Mouse (Mus musculus) regulatory T cell (primary cell): ENCODE measurements around the gene Rab40b.
"Not testable (repeated sequence)": the region's sequence is repeated elsewhere in the genome, so short reads cannot be mapped to it uniquely, and the experiment has no call there.

Experiments used
- in situ Hi-C: fragments of 300-600 bp; cut with MboI, MseI; formaldehyde crosslinking; loops from one replicate; pipeline ENCODE4 v1.15.1; 2025; ENCODE audit warnings: high pct_unique_total_duplicates

Gene Rab40b

GRCm38 (mm10) chr11:121368731-121369130 is 19.3 kb downstream of the Rab40b start:
- in situ Hi-C loops, result loop anchor here (5.0 kb wide), 2 partner anchors 39 to 84 kb away; partner anchors contain the start of gene Tbcd

- in situ Hi-C loops, result loop anchor here (5.0 kb wide), 2 partner anchors 40 to 85 kb away; partner anchors contain the start of gene Tbcd
Measured at GRCm38 (mm10) chr11:121367170-121367707, 20.8 kb downstream of the Rab40b start.

- in situ Hi-C loops, result no loop called here
Measured at GRCm38 (mm10) chr11:121362212-121362611, 25.8 kb downstream of the Rab40b start.

- in situ Hi-C loops, result no loop called here
Measured at GRCm38 (mm10) chr11:121354091-121354707, 33.9 kb downstream of the Rab40b start, which contains the start of gene Wdr45b. Gene Wdr45b, minus strand, starts transcription at chr11:121354445.

- in situ Hi-C loops, result no loop called here
Measured at GRCm38 (mm10) chr11:121353326-121354090, 34.5 kb downstream of the Rab40b start.

GRCm38 (mm10) chr11:121348727-121349126 is 39.3 kb downstream of the Rab40b start:
- in situ Hi-C loops, result not testable (repeated sequence)

- in situ Hi-C loops, result no loop called here
Measured at GRCm38 (mm10) chr11:121348166-121348565, 39.9 kb downstream of the Rab40b start.

GRCm38 (mm10) chr11:121347036-121347435 is 41.0 kb downstream of the Rab40b start:
- in situ Hi-C loops, result no loop called here

GRCm38 (mm10) chr11:121342423-121342822 is 45.6 kb downstream of the Rab40b start:
- in situ Hi-C loops, result not testable (repeated sequence)

GRCm38 (mm10) chr11:121340287-121340686 is 47.8 kb downstream of the Rab40b start:
- in situ Hi-C loops, result no loop called here

GRCm38 (mm10) chr11:121339647-121340046 is 48.4 kb downstream of the Rab40b start:
- in situ Hi-C loops, result no loop called here

- in situ Hi-C loops, result no loop called here
Measured at GRCm38 (mm10) chr11:121331641-121332040, 56.4 kb downstream of the Rab40b start.

GRCm38 (mm10) chr11:121328619-121329018 is 59.4 kb downstream of the Rab40b start:
- in situ Hi-C loops, result no loop called here

- in situ Hi-C loops, result no loop called here
Measured at GRCm38 (mm10) chr11:121328206-121328605, 59.8 kb downstream of the Rab40b start.

- in situ Hi-C loops, result no loop called here
Measured at GRCm38 (mm10) chr11:121326681-121327080, 61.4 kb downstream of the Rab40b start.

- in situ Hi-C loops, result no loop called here
Measured at GRCm38 (mm10) chr11:121326034-121326433, 62.0 kb downstream of the Rab40b start.

GRCm38 (mm10) chr11:121307712-121308111 is 80.3 kb downstream of the Rab40b start:
- in situ Hi-C loops, result not testable (repeated sequence)

- in situ Hi-C loops, result no loop called here
Measured at GRCm38 (mm10) chr11:121306608-121307007, 81.4 kb downstream of the Rab40b start.
